Mouse (Mus musculus) E14TG2a.4 (cell line): ENCODE data around the gene Fam207a.

ENCODE experiments used
- H3K27me3 ChIP-seq: 2 replicates; pipeline ENCODE4 v1.6.1; 2014; ENCODE audit warnings: low read length, control low read depth; ENCODE audit not compliant: insufficient read depth
- H3K36me3 ChIP-seq: 2 replicates; pipeline ENCODE4 v1.6.1; 2014; ENCODE audit warnings: low read length, control low read depth; ENCODE audit not compliant: insufficient read depth
- H3K4me1 ChIP-seq: replicated peaks from 2 replicates; pipeline ENCODE4 v1.6.1; 2014; ENCODE audit warnings: low read depth, low read length, control low read depth
- H3K4me3 ChIP-seq: replicated peaks from 2 replicates; pipeline ENCODE4 v1.5.1; 2014; ENCODE audit warnings: mild to moderate bottlenecking, low read length
- H3K9me3 ChIP-seq: 2 replicates; pipeline ENCODE4 v1.6.1; 2014; ENCODE audit warnings: low read length, control low read depth
- CTCF ChIP-seq: conservative IDR thresholded peaks from 2 replicates; pipeline ENCODE4 v1.5.1; 2014; ENCODE audit warnings: low read length
- NANOG ChIP-seq: IDR thresholded peaks from 2 replicates; pipeline ENCODE4 v1.6.1; 2014; ENCODE audit warnings: borderline replicate concordance, low read length, mixed read lengths
- POU5F1 ChIP-seq: IDR thresholded peaks from 2 replicates; pipeline ENCODE4 v1.6.1; 2014; ENCODE audit warnings: low read length, borderline replicate concordance

The Fam207a gene

GRCm38 (mm10) chr10:77510225-77510982 is 5.2 kb downstream of the Fam207a start:
- Histone ChIP-seq H3K36me3 (peaks cover 89% of the 10 kb centered on the region), H3K4me1 (peaks cover 52% of the 10 kb centered on the region), H3K9me3 (no peaks in the 10 kb centered on the region), H3K27me3 (no peaks in the 10 kb centered on the region), H3K4me3 (peak overlapping the region; percentile 50)
- no peak for TF ChIP-seq NANOG
- TF ChIP-seq CTCF: no peak
- no peak for TF ChIP-seq POU5F1

GRCm38 (mm10) chr10:77509403-77510187 is 6.0 kb downstream of the Fam207a start:
- H3K27me3 ChIP-seq: no peaks in the 10 kb centered on the region
- H3K4me3 ChIP-seq: peak overlapping the region; percentile 50
- H3K9me3 ChIP-seq: no peaks in the 10 kb centered on the region
- peaks cover 45% of the 10 kb centered on the region for H3K4me1 ChIP-seq
- TF ChIP-seq CTCF (peak; percentile 91), POU5F1 (no peak), NANOG (no peak)
- H3K36me3 ChIP-seq: peaks cover 96% of the 10 kb centered on the region

- Histone ChIP-seq H3K4me1 (peaks cover 42% of the 10 kb centered on the region), H3K36me3 (peaks cover 94% of the 10 kb centered on the region), H3K9me3 (no peaks in the 10 kb centered on the region), H3K4me3 (no peak overlapping the region), H3K27me3 (no peaks in the 10 kb centered on the region)
- no peak for TF ChIP-seq NANOG
- TF ChIP-seq CTCF: no peak
- TF ChIP-seq POU5F1: no peak
These were observed 6.8 kb downstream of the Fam207a start for GRCm38 (mm10) chr10:77508744-77509143.

GRCm38 (mm10) chr10:77507779-77508178 is 7.8 kb downstream of the Fam207a start:
- Histone ChIP-seq H3K27me3 (no peaks in the 10 kb centered on the region), H3K4me3 (no peak overlapping the region), H3K9me3 (no peaks in the 10 kb centered on the region), H3K36me3 (peaks cover 93% of the 10 kb centered on the region), H3K4me1 (peaks cover 46% of the 10 kb centered on the region)
- TF ChIP-seq NANOG (no peak), POU5F1 (no peak), CTCF (no peak)

GRCm38 (mm10) chr10:77506961-77507577 is 8.5 kb downstream of the Fam207a start:
- H3K36me3 ChIP-seq: peaks cover 90% of the 10 kb centered on the region
- peaks cover 46% of the 10 kb centered on the region for H3K4me1 ChIP-seq
- no peak overlapping the region for H3K4me3 ChIP-seq
- H3K27me3 ChIP-seq: no peaks in the 10 kb centered on the region
- no peaks in the 10 kb centered on the region for H3K9me3 ChIP-seq
- TF ChIP-seq CTCF (no peak), NANOG (no peak), POU5F1 (no peak)

GRCm38 (mm10) chr10:77506526-77506925 is 9.1 kb downstream of the Fam207a start:
- peaks cover 45% of the 10 kb centered on the region for H3K4me1 ChIP-seq
- peaks cover 90% of the 10 kb centered on the region for H3K36me3 ChIP-seq
- no peaks in the 10 kb centered on the region for H3K9me3 ChIP-seq
- H3K4me3 ChIP-seq: no peak overlapping the region
- H3K27me3 ChIP-seq: no peaks in the 10 kb centered on the region
- TF ChIP-seq CTCF (no peak), NANOG (no peak), POU5F1 (no peak)

- H3K9me3 ChIP-seq: no peaks in the 10 kb centered on the region
- peaks cover 89% of the 10 kb centered on the region for H3K36me3 ChIP-seq
- peaks cover 21% of the 10 kb centered on the region for H3K4me1 ChIP-seq
- TF ChIP-seq POU5F1 (no peak), NANOG (no peak), CTCF (no peak)
- H3K4me3 ChIP-seq: no peak overlapping the region
- no peaks in the 10 kb centered on the region for H3K27me3 ChIP-seq
These were observed 11.4 kb downstream of the Fam207a start for GRCm38 (mm10) chr10:77504143-77504542.
